Mouse (Mus musculus) frontal cortex, postnatal 25 days (tissue): ENCODE measurements around the gene Tbxa2r.
A peak's percentile ranks its signal among the peaks of the same experiment; 100 is the strongest.

Experiments
- DNase-seq, 2 experiments: peaks; one replicate each; pipeline ENCODE4 v3.0.0; 2022; ENCODE audit warnings: low spot score in 2 of 2

The Tbxa2r gene

GRCm38 (mm10) chr10:81344421-81345161, 16.1 kb downstream of the Tbxa2r start:
- DNase-seq = no peak

GRCm38 (mm10) chr10:81345162-81345534, 16.6 kb downstream of the Tbxa2r start:
- no peak for DNase-seq

- no peak for DNase-seq
Observed at GRCm38 (mm10) chr10:81346453-81347067, 18.0 kb downstream of the Tbxa2r start.

GRCm38 (mm10) chr10:81349146-81349545, 20.6 kb downstream of the Tbxa2r start:
- no peak for DNase-seq

GRCm38 (mm10) chr10:81349961-81350350, 21.4 kb downstream of the Tbxa2r start:
- DNase-seq = no peak

- DNase-seq = peak; percentile 99
Observed at GRCm38 (mm10) chr10:81350351-81351063, 22.0 kb downstream of the Tbxa2r start, which contains the start of gene Hmg20b. TSS of gene Hmg20b (minus strand) at chr10:81350480.

- no peak for DNase-seq
Observed at GRCm38 (mm10) chr10:81351678-81352291, 23.3 kb downstream of the Tbxa2r start.

- no peak for DNase-seq
Observed at GRCm38 (mm10) chr10:81354738-81355477, 26.4 kb downstream of the Tbxa2r start.

- no peak for DNase-seq
Observed at GRCm38 (mm10) chr10:81355533-81355932, 27.0 kb downstream of the Tbxa2r start.

GRCm38 (mm10) chr10:81356352-81356990, 27.9 kb downstream of the Tbxa2r start:
- no peak for DNase-seq

GRCm38 (mm10) chr10:81356991-81357844, 28.7 kb downstream of the Tbxa2r start, which contains the start of gene Mfsd12:
TSS of gene Mfsd12 (plus strand) at chr10:81357491.
- DNase-seq = peak; percentile 75 to 84

- DNase-seq = no peak
Observed at GRCm38 (mm10) chr10:81358209-81358608, 29.7 kb downstream of the Tbxa2r start.

GRCm38 (mm10) chr10:81358841-81359240, 30.3 kb downstream of the Tbxa2r start:
- no peak for DNase-seq

- no peak for DNase-seq
Observed at GRCm38 (mm10) chr10:81360721-81361120, 32.2 kb downstream of the Tbxa2r start.

- no peak for DNase-seq
Observed at GRCm38 (mm10) chr10:81362336-81362949, 33.9 kb downstream of the Tbxa2r start.

- no peak for DNase-seq
Observed at GRCm38 (mm10) chr10:81363436-81364346, 35.2 kb downstream of the Tbxa2r start.

- DNase-seq = no peak
Observed at GRCm38 (mm10) chr10:81364666-81365065, 36.1 kb downstream of the Tbxa2r start.

- no peak for DNase-seq
Observed at GRCm38 (mm10) chr10:81365073-81365472, 36.5 kb downstream of the Tbxa2r start.
